Mouse (Mus musculus) testis, adult 2 months (tissue): Measurements from ENCODE around the gene Pfkfb4. TPM values are rescaled to one million over a fixed set of nuclear protein-coding genes. Genes with fewer than 3 reads are reported as not detected.

Source experiments
- H3K27ac ChIP-seq: fragments of 200-500 bp; 2 replicates; pipeline ENCODE4 v1.5.1; 2012; ENCODE audit warnings: low read depth, low read length; ENCODE audit not compliant: control insufficient read depth, insufficient read depth
- H3K27me3 ChIP-seq: fragments of 200-500 bp; 2 replicates; pipeline ENCODE4 v1.6.1; 2012; ENCODE audit warnings: mild to moderate bottlenecking, low read length, moderate library complexity; ENCODE audit not compliant: control insufficient read depth, insufficient read depth
- H3K36me3 ChIP-seq: fragments of 200-500 bp; 2 replicates; pipeline ENCODE4 v1.6.1; 2012; ENCODE audit warnings: mild to moderate bottlenecking, low read length; ENCODE audit not compliant: control insufficient read depth, insufficient read depth
- H3K4me1 ChIP-seq: fragments of 200-500 bp; 2 replicates; pipeline ENCODE4 v1.6.1; 2012; ENCODE audit warnings: low read length; ENCODE audit not compliant: control insufficient read depth, insufficient read depth
- H3K4me3 ChIP-seq: fragments of 200-500 bp; 2 replicates; pipeline ENCODE4 v1.5.1; 2012; ENCODE audit warnings: low read depth, mild to moderate bottlenecking, low read length, moderate library complexity, mixed read lengths; ENCODE audit not compliant: control insufficient read depth
- CTCF ChIP-seq: fragments of 200-500 bp; IDR thresholded peaks from 2 replicates; pipeline ENCODE4 v1.5.1; 2012; ENCODE audit warnings: low read depth, mild to moderate bottlenecking, inconsistent platforms, low read length, moderate library complexity; ENCODE audit not compliant: control insufficient read depth, insufficient read depth, insufficient replicate concordance
- POLR2A ChIP-seq: fragments of 200-500 bp; IDR thresholded peaks from 2 replicates; pipeline ENCODE4 v1.6.1; 2012; ENCODE audit warnings: low read depth, mild to moderate bottlenecking, inconsistent platforms, low read length, moderate library complexity; ENCODE audit not compliant: control insufficient read depth
- polyA plus RNA-seq: library from polyadenylated mRNA; depleted of rRNA; stranded (reverse); fragments of >200 nt; gene quantifications from 2 replicates; pipeline ENCODE4 v1.2.3, GENCODE M21; 2012

Gene Pfkfb4
- polyA plus RNA-seq, 1 experiment = 41.2 TPM

DNA sequence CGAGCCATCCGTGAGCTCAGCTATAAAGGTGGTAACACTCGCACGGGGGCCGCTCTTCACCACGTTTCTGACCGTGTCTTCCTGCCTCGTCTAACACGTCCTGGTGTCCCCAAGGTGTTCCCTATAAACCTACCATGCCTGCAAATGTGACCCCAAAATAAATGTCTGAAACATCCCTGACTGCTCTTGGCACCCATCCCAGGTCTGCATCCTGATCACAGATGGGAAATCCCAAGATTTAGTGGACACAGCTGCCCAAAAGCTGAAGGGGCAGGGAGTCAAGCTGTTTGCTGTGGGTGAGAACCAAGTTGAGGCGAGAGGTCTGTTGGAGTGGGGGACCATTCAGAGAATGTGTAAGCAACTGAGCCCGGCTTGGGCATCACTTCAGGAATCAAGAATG lies 36.3 kb upstream of the Pfkfb4 start:
- Histone ChIP-seq H3K27me3 (no peaks in the 10 kb centered on the region), H3K27ac (no peak overlapping the region)
- TF ChIP-seq CTCF = no peak
- TF ChIP-seq POLR2A = no peak

DNA sequence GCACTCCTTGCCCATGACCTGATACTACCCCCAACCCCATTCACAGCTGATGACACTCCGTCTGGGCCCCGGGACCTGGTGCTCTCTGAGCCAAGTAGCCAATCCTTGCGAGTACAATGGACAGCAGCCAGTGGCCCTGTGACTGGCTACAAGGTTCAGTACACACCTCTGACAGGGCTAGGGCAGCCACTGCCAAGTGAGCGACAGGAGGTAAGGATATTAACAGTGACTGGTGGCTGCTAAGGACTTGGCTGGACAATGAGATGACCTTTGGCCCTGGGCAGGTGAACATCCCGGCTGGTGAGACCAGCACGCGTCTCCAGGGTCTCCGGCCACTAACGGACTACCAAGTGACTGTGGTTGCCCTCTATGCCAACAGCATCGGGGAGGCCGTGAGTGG lies 35.7 kb upstream of the Pfkfb4 start:
- H3K4me3 ChIP-seq = no peak overlapping the region
- H3K27ac ChIP-seq = no peak overlapping the region
- TF ChIP-seq POLR2A (no peak), CTCF (no peak)
- no peaks in the 10 kb centered on the region for H3K36me3 ChIP-seq
- H3K27me3 ChIP-seq = no peaks in the 10 kb centered on the region
- no peaks in the 10 kb centered on the region for H3K4me1 ChIP-seq

More for the DNA sequence above, 36.3 kb upstream of the Pfkfb4 start:
- Histone ChIP-seq H3K36me3 (no peaks in the 10 kb centered on the region), H3K4me1 (no peaks in the 10 kb centered on the region), H3K4me3 (no peak overlapping the region)

DNA sequence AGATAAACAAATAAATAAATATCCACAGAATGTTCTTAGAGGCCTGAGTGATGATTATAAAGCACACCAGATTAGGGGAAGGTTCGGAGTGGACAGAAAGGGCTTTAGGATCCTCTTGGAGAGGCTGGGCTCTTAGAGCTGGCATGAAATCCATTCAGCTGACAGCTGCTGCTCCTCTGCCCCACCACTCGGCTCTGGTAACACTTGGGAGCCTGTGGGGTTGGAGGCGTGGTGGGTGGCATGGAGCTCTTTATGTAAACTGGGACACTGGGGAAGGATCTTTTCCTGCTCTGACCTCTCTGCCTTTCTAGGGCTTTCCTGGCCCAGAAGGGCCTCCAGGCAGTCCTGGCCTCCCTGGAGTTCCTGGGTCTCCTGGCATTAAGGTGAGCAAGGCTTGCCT lies 28.0 kb upstream of the Pfkfb4 start:
- Histone ChIP-seq H3K27me3 (no peaks in the 10 kb centered on the region), H3K27ac (no peak overlapping the region), H3K36me3 (no peaks in the 10 kb centered on the region), H3K4me3 (no peak overlapping the region), H3K4me1 (no peaks in the 10 kb centered on the region)
- no peak for TF ChIP-seq POLR2A
- no peak for TF ChIP-seq CTCF

DNA sequence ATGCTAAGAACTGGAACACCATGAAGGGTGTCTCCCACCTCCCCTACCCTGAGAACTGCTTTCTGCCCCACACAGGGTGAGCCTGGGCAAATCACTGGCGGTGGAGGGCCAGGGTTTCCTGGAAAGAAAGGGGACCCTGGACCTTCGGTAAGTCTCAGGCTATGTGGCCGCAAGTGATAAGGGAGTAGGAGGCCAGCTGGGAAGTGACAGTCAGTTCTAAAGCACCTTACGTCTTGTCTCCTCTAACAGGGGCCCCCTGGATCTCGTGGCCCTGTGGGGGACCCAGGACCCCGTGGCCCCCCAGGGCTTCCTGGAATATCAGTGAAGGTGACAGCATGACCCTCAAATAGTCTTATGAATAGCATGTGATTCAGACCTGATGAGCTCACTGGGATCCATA lies 27.2 kb upstream of the Pfkfb4 start:
- Histone ChIP-seq H3K4me3 (no peak overlapping the region), H3K27ac (no peak overlapping the region), H3K36me3 (no peaks in the 10 kb centered on the region), H3K27me3 (no peaks in the 10 kb centered on the region), H3K4me1 (no peaks in the 10 kb centered on the region)
- no peak for TF ChIP-seq CTCF
- TF ChIP-seq POLR2A = no peak

DNA sequence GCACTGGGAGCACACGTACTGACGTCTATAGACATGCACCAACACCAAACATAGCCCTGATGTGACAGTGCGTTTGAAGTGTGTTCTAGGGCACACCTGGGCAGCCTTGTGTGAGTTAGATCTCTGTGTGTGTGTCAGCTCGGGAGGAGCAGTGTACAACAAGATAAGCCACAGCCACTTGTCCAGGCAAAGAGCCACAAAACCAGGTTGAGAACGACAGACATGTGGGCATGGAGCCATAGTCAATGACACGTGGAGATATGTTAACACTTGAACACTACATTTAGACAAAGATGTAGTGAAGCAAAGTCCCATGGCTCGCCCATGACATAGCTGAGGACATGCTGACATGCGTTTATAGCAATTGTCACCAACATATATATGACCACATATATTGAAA lies 21.0 kb upstream of the Pfkfb4 start:
- no peaks in the 10 kb centered on the region for H3K4me1 ChIP-seq
- no peaks in the 10 kb centered on the region for H3K36me3 ChIP-seq
- TF ChIP-seq CTCF (no peak), POLR2A (no peak)

DNA sequence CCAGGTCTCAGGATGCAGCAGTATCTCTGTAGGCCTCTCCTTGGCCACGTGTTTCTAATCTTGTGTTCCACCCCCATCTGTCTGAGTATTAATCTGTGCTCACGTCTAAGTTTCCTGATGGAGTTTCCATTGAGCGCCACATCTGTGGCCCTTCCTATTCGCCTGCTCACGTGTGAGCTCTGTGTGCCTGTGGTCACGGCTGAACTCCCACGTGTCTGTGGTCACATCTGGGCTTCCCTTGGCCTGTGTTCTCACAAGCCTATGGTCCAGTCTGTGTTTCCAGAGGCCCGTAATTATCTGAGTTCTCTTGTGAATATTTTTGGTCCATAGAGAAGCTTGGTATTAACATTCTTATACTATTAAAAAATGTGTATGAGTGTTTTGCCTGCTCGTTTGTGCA lies 15.1 kb upstream of the Pfkfb4 start:
- H3K4me1 ChIP-seq = no peaks in the 10 kb centered on the region
- no peak for TF ChIP-seq CTCF
- H3K36me3 ChIP-seq = no peaks in the 10 kb centered on the region
- H3K27ac ChIP-seq = no peak overlapping the region
- no peaks in the 10 kb centered on the region for H3K27me3 ChIP-seq
- no peak overlapping the region for H3K4me3 ChIP-seq

More for the DNA sequence above, 21.0 kb upstream of the Pfkfb4 start:
- no peak overlapping the region for H3K4me3 ChIP-seq
- H3K27me3 ChIP-seq = no peaks in the 10 kb centered on the region
- no peak overlapping the region for H3K27ac ChIP-seq

DNA sequence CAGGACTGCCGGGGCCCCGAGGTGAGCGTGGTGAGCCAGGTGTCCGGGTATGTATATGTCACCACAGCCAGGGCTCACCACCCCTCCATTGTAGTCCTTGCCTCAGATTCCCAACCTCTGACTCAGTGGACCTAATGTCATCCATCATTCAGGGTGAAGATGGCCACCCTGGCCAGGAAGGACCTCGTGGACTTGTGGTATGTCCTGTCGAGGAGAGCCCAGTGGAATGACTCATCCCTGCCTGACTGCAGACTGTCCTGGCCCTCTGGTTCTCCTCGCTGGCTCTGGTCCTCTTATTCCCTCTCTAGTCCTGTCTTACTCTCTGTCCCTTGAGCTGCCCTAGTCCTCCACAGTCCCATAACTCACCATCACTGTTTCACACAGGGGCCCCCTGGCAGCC lies 13.6 kb upstream of the Pfkfb4 start:
- H3K36me3 ChIP-seq = no peaks in the 10 kb centered on the region
- TF ChIP-seq POLR2A (no peak), CTCF (no peak)
- H3K27me3 ChIP-seq = no peaks in the 10 kb centered on the region
- H3K4me1 ChIP-seq = no peaks in the 10 kb centered on the region
- no peak overlapping the region for H3K27ac ChIP-seq
- no peak overlapping the region for H3K4me3 ChIP-seq

DNA sequence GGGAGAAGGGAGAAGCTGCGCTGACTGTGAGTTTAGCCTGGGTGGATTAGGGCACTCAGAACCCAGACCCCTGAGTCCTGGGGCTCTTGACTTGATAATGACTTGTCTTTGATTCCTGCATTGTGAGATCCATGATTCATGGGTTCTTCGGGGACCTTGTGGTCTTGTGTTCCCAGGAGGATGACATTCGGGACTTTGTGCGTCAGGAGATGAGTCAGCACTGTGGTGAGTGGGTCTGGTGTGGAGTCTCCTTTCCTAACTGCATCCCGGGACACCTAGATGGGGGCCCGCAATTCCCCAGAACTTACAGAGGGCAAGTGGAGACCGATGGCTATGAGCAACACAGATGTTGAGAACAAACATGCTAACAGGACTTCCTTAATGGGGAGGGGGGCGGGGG lies 9.1 kb upstream of the Pfkfb4 start:
- Histone ChIP-seq H3K4me1 (no peaks in the 10 kb centered on the region), H3K27me3 (no peaks in the 10 kb centered on the region), H3K36me3 (no peaks in the 10 kb centered on the region), H3K4me3 (no peak overlapping the region), H3K27ac (no peak overlapping the region)
- no peak for TF ChIP-seq CTCF
- no peak for TF ChIP-seq POLR2A

DNA sequence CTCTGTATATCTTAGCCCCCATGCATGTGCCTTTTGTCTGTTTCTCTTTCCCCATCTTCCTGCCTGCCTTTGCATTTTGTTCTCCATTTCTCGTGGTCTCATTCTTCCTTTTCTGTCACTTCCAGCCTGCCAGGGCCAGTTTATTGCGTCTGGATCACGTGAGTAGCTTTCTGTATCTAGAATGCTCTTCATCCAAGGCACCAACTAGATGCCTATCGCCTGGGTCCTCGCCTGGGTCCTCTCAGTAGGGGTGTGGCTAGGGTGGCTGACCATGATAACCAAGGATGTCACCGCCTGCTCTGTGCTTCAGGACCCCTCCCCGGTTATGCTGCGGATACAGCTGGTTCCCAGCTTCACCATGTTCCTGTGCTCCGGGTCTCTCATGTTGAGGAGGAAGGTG lies 8.4 kb upstream of the Pfkfb4 start:
- Histone ChIP-seq H3K4me3 (no peak overlapping the region), H3K27me3 (no peaks in the 10 kb centered on the region), H3K4me1 (no peaks in the 10 kb centered on the region), H3K36me3 (no peaks in the 10 kb centered on the region), H3K27ac (no peak overlapping the region)
- TF ChIP-seq CTCF (no peak), POLR2A (no peak)
